Mouse (Mus musculus): ENCODE data around the gene Noxred1. TPM values are rescaled to one million over a fixed set of nuclear protein-coding genes. Genes with fewer than 3 reads are reported as not detected.

Noxred1 gene
- polyA plus RNA-seq, 1 experiment from 2014 or later = 0.72 TPM

- ATAC-seq (ENCODE audit: low read depth) (no peak), DNase-seq (ENCODE audit: low spot score) (no peak)
- no peaks in the 10 kb centered on the region for H3K27me3 ChIP-seq (replicated peaks; ENCODE audit: control insufficient read depth, insufficient read depth, low read length)
- WGBS = 78% methylated on average over 1 of the region's 1 CpGs
- H3K9ac ChIP-seq (ENCODE audit: low read depth, low read length) = no peak overlapping the region
- no peak overlapping the region for H3K27ac ChIP-seq (replicated peaks; ENCODE audit: low read depth, low read length)
- no peak overlapping the region for H3K4me2 ChIP-seq (ENCODE audit: low read depth, low read length)
- no peaks in the 10 kb centered on the region for H3K36me3 ChIP-seq (ENCODE audit: control insufficient read depth, insufficient read depth, low read length)
- H3K4me3 ChIP-seq (ENCODE audit: low read depth, low read length) = no peak overlapping the region
- no peaks in the 10 kb centered on the region for H3K9me3 ChIP-seq (ENCODE audit: control insufficient read depth, low read length)
- peaks cover 15% of the 10 kb centered on the region; the same call in 1 of the 2 replicates for H3K4me1 ChIP-seq (ENCODE audit: control insufficient read depth, insufficient read depth, low read length)
Measured at GRCm38 (mm10) chr12:87195069-87195468, 43.5 kb downstream of the Noxred1 start.

DNA sequence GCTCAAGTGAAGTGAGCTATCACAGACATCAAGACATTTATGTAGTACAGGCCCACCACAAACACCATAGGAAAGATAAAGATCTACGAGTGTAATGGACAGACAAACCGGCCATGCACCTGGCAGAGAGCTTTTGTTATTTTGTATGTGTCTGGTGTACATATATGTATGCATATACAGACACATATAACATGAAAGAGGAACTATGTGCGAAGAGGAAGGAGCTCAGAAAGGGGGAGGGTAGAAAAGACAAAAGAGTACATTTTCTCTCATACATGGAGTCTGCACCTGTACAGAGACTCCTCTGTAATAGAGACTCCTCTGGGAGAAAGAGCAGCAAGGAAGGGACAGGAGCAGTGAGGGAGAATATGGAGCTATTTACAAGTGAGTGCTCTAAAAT lies 45.5 kb downstream of the Noxred1 start:
- Histone ChIP-seq H3K36me3 (ENCODE audit: control insufficient read depth, insufficient read depth, low read length) (no peaks in the 10 kb centered on the region), H3K9me3 (ENCODE audit: control insufficient read depth, low read length) (no peaks in the 10 kb centered on the region), H3K4me3 (ENCODE audit: low read depth, low read length) (no peak overlapping the region), H3K4me1 (ENCODE audit: control insufficient read depth, insufficient read depth, low read length) (0 out of 2 replicates have a peak, but pooled peaks cover 6% of the 10 kb centered on the region), H3K4me2 (ENCODE audit: low read depth, low read length) (no peak overlapping the region), H3K27me3 (replicated peaks; ENCODE audit: control insufficient read depth, insufficient read depth, low read length) (no peaks in the 10 kb centered on the region), H3K9ac (ENCODE audit: low read depth, low read length) (no peak overlapping the region), H3K27ac (replicated peaks; ENCODE audit: low read depth, low read length) (no peak overlapping the region)
- ATAC-seq (ENCODE audit: low read depth) (no peak), DNase-seq (ENCODE audit: low spot score) (no peak)
- WGBS = 79% methylated on average over 3 of the region's 3 CpGs

DNA sequence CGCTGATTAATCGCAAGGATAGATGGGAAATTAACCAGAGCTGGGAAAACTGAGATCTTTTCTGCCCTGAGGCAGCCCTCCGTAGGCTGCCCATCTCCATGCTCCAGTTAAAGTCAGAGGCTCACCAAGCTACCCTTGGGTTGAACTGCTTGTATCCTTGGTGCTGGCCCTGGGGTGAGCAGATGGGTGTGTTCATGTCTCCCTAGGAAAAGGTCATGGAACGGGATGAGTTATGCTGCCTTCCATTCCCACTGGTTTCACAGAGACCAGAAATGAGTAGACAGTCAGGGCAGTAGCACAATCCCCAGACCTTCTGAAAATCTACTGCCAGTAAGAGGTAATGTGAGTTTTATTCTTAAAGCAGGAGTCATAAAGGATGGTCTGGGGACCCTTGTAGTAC lies 60.9 kb downstream of the Noxred1 start:
- no peak overlapping the region for H3K9ac ChIP-seq (ENCODE audit: low read depth, low read length)
- no peak for ATAC-seq (ENCODE audit: low read depth)
- no peak overlapping the region for H3K27ac ChIP-seq (replicated peaks; ENCODE audit: low read depth, low read length)
- no peak for DNase-seq (ENCODE audit: low spot score)
- peaks cover 15% of the 10 kb centered on the region for H3K4me1 ChIP-seq (ENCODE audit: control insufficient read depth, insufficient read depth, low read length)
- WGBS = 92% methylated on average over 4 of the region's 4 CpGs
- H3K9me3 ChIP-seq (ENCODE audit: control insufficient read depth, low read length) = no peaks in the 10 kb centered on the region
- no peaks in the 10 kb centered on the region for H3K27me3 ChIP-seq (replicated peaks; ENCODE audit: control insufficient read depth, insufficient read depth, low read length)
- peaks cover 1% of the 10 kb centered on the region for H3K36me3 ChIP-seq (ENCODE audit: control insufficient read depth, insufficient read depth, low read length)
- H3K4me3 ChIP-seq (ENCODE audit: low read depth, low read length) = no peak overlapping the region
- H3K4me2 ChIP-seq (ENCODE audit: low read depth, low read length) = no peak overlapping the region

DNA sequence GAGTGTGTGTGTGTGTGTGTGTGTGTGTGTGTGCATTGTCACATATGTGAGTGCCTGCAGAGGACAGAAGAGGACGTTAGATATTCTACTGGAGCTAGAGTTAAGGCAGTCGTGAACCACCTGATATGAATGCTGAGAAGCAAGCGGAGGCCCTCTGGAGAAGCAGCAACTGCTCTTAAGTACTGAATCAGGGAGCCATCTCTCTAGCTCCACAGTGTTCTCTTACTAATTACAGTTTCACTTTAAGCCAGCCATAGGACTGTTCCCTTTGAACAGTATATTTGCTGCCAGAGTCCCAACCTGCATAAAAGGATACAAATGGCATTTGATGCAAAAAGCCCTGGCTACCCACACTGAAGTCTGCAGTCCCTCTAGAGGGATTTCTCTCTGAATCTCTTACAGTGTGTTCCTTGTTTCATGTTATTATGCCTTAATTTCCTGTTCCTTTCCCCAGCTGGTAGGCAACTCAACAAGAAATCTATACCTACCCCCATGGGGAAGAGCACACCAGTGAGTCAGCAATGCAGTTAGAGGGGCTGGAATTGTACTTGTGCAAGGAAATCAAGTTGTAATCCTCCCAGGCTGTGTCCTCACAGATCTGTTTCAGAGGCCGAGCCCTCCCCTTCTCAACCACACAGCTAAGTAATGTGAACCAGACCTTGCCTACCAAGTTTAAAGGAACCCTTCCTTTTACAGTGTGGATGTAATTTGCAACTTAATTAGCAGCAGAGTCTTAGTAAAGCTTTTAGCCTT lies 63.2 kb downstream of the Noxred1 start:
- 29% methylated on average over 4 of the region's 4 CpGs for WGBS
- ATAC-seq (ENCODE audit: low read depth) = peak; percentile 89
- H3K27ac ChIP-seq (replicated peaks; ENCODE audit: low read depth, low read length) = peak overlapping the region; percentile 61
- H3K9ac ChIP-seq (ENCODE audit: low read depth, low read length) = no peak overlapping the region; the same call in 1 of the 2 replicates
- no peak overlapping the region for H3K4me3 ChIP-seq (ENCODE audit: low read depth, low read length)
- no peaks in the 10 kb centered on the region for H3K9me3 ChIP-seq (ENCODE audit: control insufficient read depth, low read length)
- peaks cover 16% of the 10 kb centered on the region for H3K36me3 ChIP-seq (ENCODE audit: control insufficient read depth, insufficient read depth, low read length)
- peaks cover 15% of the 10 kb centered on the region for H3K4me1 ChIP-seq (ENCODE audit: control insufficient read depth, insufficient read depth, low read length)
- no peak overlapping the region for H3K4me2 ChIP-seq (ENCODE audit: low read depth, low read length)
- H3K27me3 ChIP-seq (replicated peaks; ENCODE audit: control insufficient read depth, insufficient read depth, low read length) = no peaks in the 10 kb centered on the region
- peak; percentile 88 for DNase-seq (ENCODE audit: low spot score)

Small RNA genes lying within 50 kb of the gene (microRNA-seq; reads per million reads assigned to microRNA genes)
- not detected for gene Gm47293 (ENCODE audit: borderline number of aligned reads)

Other genes starting within 250 kb of the Noxred1 start
- 2.3 and 3.2 TPM in 2 replicates for gene Zdhhc22, start 248.3 kb downstream of the Noxred1 start, polyA plus RNA-seq (2014; fragmentation: Nextera tagmentation; extraction: Ambion mirVana)
- 0.74 and 1.4 TPM in 2 replicates for gene Tmem63c, start 217.4 kb downstream of the Noxred1 start, polyA plus RNA-seq (2014; fragmentation: Nextera tagmentation; extraction: Ambion mirVana)
- 0.24 and 0.33 TPM in 2 replicates for gene Ngb, start 136.2 kb downstream of the Noxred1 start, polyA plus RNA-seq (2014; fragmentation: Nextera tagmentation; extraction: Ambion mirVana)
- gene Gstz1, start 91.6 kb downstream of the Noxred1 start, polyA plus RNA-seq (2014; fragmentation: Nextera tagmentation; extraction: Ambion mirVana) = 34.3 and 34.7 TPM in 2 replicates
- gene Pomt2, start 90.8 kb downstream of the Noxred1 start, polyA plus RNA-seq (2014; fragmentation: Nextera tagmentation; extraction: Ambion mirVana) = 18.5 and 21.3 TPM in 2 replicates
- gene Samd15, start 39.0 kb downstream of the Noxred1 start, polyA plus RNA-seq (2014; fragmentation: Nextera tagmentation; extraction: Ambion mirVana) = 1.2 TPM in 2 replicates
- 3.8 and 4.2 TPM in 2 replicates for gene Tmed8, start 38.3 kb downstream of the Noxred1 start, polyA plus RNA-seq (2014; fragmentation: Nextera tagmentation; extraction: Ambion mirVana)
- gene Vipas39, start 27.5 kb upstream of the Noxred1 start, polyA plus RNA-seq (2014; fragmentation: Nextera tagmentation; extraction: Ambion mirVana) = 35.1 and 45.5 TPM in 2 replicates
- 182 and 187 TPM in 2 replicates for gene Ahsa1, start 27.7 kb upstream of the Noxred1 start, polyA plus RNA-seq (2014; fragmentation: Nextera tagmentation; extraction: Ambion mirVana)
- 0.75 and 0.92 TPM in 2 replicates for gene Ism2, start 61.0 kb upstream of the Noxred1 start, polyA plus RNA-seq (2014; fragmentation: Nextera tagmentation; extraction: Ambion mirVana)
- gene Sptlc2, start 149.6 kb upstream of the Noxred1 start, polyA plus RNA-seq (2014; fragmentation: Nextera tagmentation; extraction: Ambion mirVana) = 73.3 and 77.1 TPM in 2 replicates
- 282 and 304 TPM in 2 replicates for gene Slirp, start 205.2 kb upstream of the Noxred1 start, polyA plus RNA-seq (2014; fragmentation: Nextera tagmentation; extraction: Ambion mirVana)
- 36.7 and 39.4 TPM in 2 replicates for gene Alkbh1, start 205.3 kb upstream of the Noxred1 start, polyA plus RNA-seq (2014; fragmentation: Nextera tagmentation; extraction: Ambion mirVana)
- 102 and 118 TPM in 2 replicates for gene Snw1, start 233.5 kb upstream of the Noxred1 start, polyA plus RNA-seq (2014; fragmentation: Nextera tagmentation; extraction: Ambion mirVana)

Data from embryonic facial prominence, embryonic 14.5 days (tissue).